Mouse (Mus musculus): ENCODE results near the gene Spaca6. TPM values are rescaled to one million over a fixed set of nuclear protein-coding genes. Genes with fewer than 3 reads are reported as not detected.

Spaca6 gene
- polyA plus RNA-seq, 1 experiment from 2014 or later: 48.1 TPM

- H3K36me3 ChIP-seq: no peaks in the 10 kb centered on the region
- ATAC-seq (ENCODE audit: low FRiP score, low read depth): no peak
- no peak overlapping the region for H3K4me2 ChIP-seq (replicated peaks)
- no peak overlapping the region for H3K27ac ChIP-seq
- no peaks in the 10 kb centered on the region for H3K4me1 ChIP-seq
- 80% methylated on average over 3 of the region's 3 CpGs for WGBS
- no peak overlapping the region for H3K9ac ChIP-seq
- H3K4me3 ChIP-seq: no peak overlapping the region
- H3K9me3 ChIP-seq: no peaks in the 10 kb centered on the region
- no peaks in the 10 kb centered on the region for H3K27me3 ChIP-seq (replicated peaks)
Observed at GRCm38 (mm10) chr17:17882672-17883071, 55.7 kb downstream of the Spaca6 start.

- Histone ChIP-seq H3K9me3 (no peaks in the 10 kb centered on the region), H3K27ac (no peak within 1 kb of the TSS), H3K27me3 (replicated peaks) (no peaks in the 10 kb centered on the region), H3K36me3 (no peaks in the 10 kb centered on the region), H3K4me3 (no peak within 1 kb of the TSS), H3K4me2 (replicated peaks) (no peak within 1 kb of the TSS), H3K4me1 (no peaks in the 10 kb centered on the region), H3K9ac (no peak within 1 kb of the TSS)
- no peak for ATAC-seq (ENCODE audit: low FRiP score, low read depth)
- 67% methylated on average over 1 of the region's 1 CpGs for WGBS
Observed at GRCm38 (mm10) chr17:17883840-17884239, 56.9 kb downstream of the Spaca6 start, which contains the start of gene Fpr1. Gene Fpr1, minus strand, starts transcription at chr17:17883940.

GRCm38 (mm10) chr17:17887774-17888248 lies 60.9 kb downstream of the Spaca6 start, which contains the start of the genes Fpr2 and Fpr3:
Gene Fpr2, plus strand, starts transcription at chr17:17887824.
Gene Fpr3, plus strand, starts transcription at chr17:17887852.
- ATAC-seq (ENCODE audit: low FRiP score, low read depth): no peak
- Histone ChIP-seq H3K9me3 (no peaks in the 10 kb centered on the region), H3K9ac (no peak within 1 kb of the TSS), H3K27ac (no peak within 1 kb of the TSS), H3K36me3 (no peaks in the 10 kb centered on the region), H3K4me2 (replicated peaks) (no peak within 1 kb of the TSS), H3K4me1 (no peaks in the 10 kb centered on the region), H3K27me3 (replicated peaks) (no peaks in the 10 kb centered on the region), H3K4me3 (no peak within 1 kb of the TSS)
- whole genome bisulfite sequencing: 64% methylated on average over 1 of the region's 1 CpGs

- no peak overlapping the region for H3K27ac ChIP-seq
- no peaks in the 10 kb centered on the region for H3K27me3 ChIP-seq (replicated peaks)
- H3K4me1 ChIP-seq: no peaks in the 10 kb centered on the region
- no peak overlapping the region for H3K4me2 ChIP-seq (replicated peaks)
- H3K9ac ChIP-seq: no peak overlapping the region
- 86% methylated on average over 2 of the region's 2 CpGs for WGBS
- H3K4me3 ChIP-seq: no peak overlapping the region
- H3K9me3 ChIP-seq: no peaks in the 10 kb centered on the region
- ATAC-seq (ENCODE audit: low FRiP score, low read depth): no peak
- no peaks in the 10 kb centered on the region for H3K36me3 ChIP-seq
Observed at GRCm38 (mm10) chr17:17889732-17890425, 62.9 kb downstream of the Spaca6 start.

MicroRNAs within 50 kb of the gene (microRNA counts, 519-probe panel; counts per million panel counts)
- 7,064 counts per million, percentile 95 among the panel's probes with 10 or more counts for microRNA mmu-let-7e
- microRNA mmu-miR-125a-3p: 4,641 counts per million, percentile 81 among the panel's probes with 10 or more counts
- 8,750 counts per million, percentile 99 among the panel's probes with 10 or more counts for microRNA mmu-miR-125a-5p
- microRNA mmu-miR-99b: 6,455 counts per million, percentile 93 among the panel's probes with 10 or more counts

Small RNAs within 50 kb of the gene (microRNA-seq; reads per million reads assigned to microRNA genes)
- not detected for gene Gm25927
- 5,320 reads per million, percentile 92 among the genes with 10 or more reads in this experiment for gene Mir125a
- 22,639 reads per million, percentile 98 among the genes with 10 or more reads in this experiment for gene Mir99b
- not detected for gene Mirlet7e

Other genes starting within 250 kb of the Spaca6 start
- 9.4 and 9.9 TPM in 2 replicates for gene Lnpep, start 202.1 kb upstream of the Spaca6 start, polyA plus RNA-seq (2016; fragmentation: Nextera tagmentation; extraction: Ambion mirVana)
- not detected in 2 replicates for gene Vmn2r90, start 123.4 kb upstream of the Spaca6 start, polyA plus RNA-seq (2016; fragmentation: Nextera tagmentation; extraction: Ambion mirVana)
- 1.1 and 1.3 TPM in 2 replicates for gene Has1, start 28.0 kb downstream of the Spaca6 start, polyA plus RNA-seq (2016; fragmentation: Nextera tagmentation; extraction: Ambion mirVana)
- gene Fpr1, start 56.8 kb downstream of the Spaca6 start, polyA plus RNA-seq (2016; fragmentation: Nextera tagmentation; extraction: Ambion mirVana): 0.34 TPM in 1 of 2 replicates, not detected in the other
- gene Fpr2, start 60.7 kb downstream of the Spaca6 start, polyA plus RNA-seq (2016; fragmentation: Nextera tagmentation; extraction: Ambion mirVana): not detected in 2 replicates
- gene Fpr3, start 60.7 kb downstream of the Spaca6 start, polyA plus RNA-seq (2016; fragmentation: Nextera tagmentation; extraction: Ambion mirVana): not detected in 2 replicates
- not detected in 2 replicates for gene Fpr-rs4, start 194.6 kb downstream of the Spaca6 start, polyA plus RNA-seq (2016; fragmentation: Nextera tagmentation; extraction: Ambion mirVana)
- gene Vmn2r124, start 222.3 kb downstream of the Spaca6 start, polyA plus RNA-seq (2016; fragmentation: Nextera tagmentation; extraction: Ambion mirVana): not detected in 2 replicates

Measured in neural tube, embryonic 12.5 days (tissue).